Mouse (Mus musculus): Measurements from ENCODE around the gene Olfr491.

GRCm38 (mm10) chr7:108323574-108323973 lies 10.3 kb downstream of the Olfr491 start, which contains the start of gene Olfr492:
- TF ChIP-seq MAX (IDR thresholded peaks at IDR 0.05; ENCODE audit: low read length) (no peak), CTCF (IDR thresholded peaks at IDR 0.05 in 2 of 3, conservative IDR thresholded peaks at IDR 0.05 in 1 of 3; ENCODE audit: control insufficient read depth in 1 of 3, insufficient read depth in 1 of 3, low read depth in 2 of 3, low read length in 3 of 3, poor library complexity in 1 of 3, severe bottlenecking in 1 of 3) (no peak), MEF2A (IDR thresholded peaks at IDR 0.05; ENCODE audit: extremely low read depth, insufficient replicate concordance, low read depth, low read length, poor library complexity, severe bottlenecking) (no peak), GATA1 (IDR thresholded peaks at IDR 0.05; ENCODE audit: low read depth, low read length) (no peak), RAD21 (IDR thresholded peaks at IDR 0.05; ENCODE audit: low read depth, low read length) (no peak), ZMIZ1 (IDR thresholded peaks at IDR 0.05; ENCODE audit: low read depth, low read length) (no peak), ZNF384 (IDR thresholded peaks at IDR 0.05; ENCODE audit: low read depth, low read length) (no peak), E2F4 (IDR thresholded peaks at IDR 0.05; ENCODE audit: borderline replicate concordance, low read depth, low read length) (no peak)

Data from MEL (cell line).